Mouse (Mus musculus): ENCODE measurements around the gene AI837181.

DNA sequence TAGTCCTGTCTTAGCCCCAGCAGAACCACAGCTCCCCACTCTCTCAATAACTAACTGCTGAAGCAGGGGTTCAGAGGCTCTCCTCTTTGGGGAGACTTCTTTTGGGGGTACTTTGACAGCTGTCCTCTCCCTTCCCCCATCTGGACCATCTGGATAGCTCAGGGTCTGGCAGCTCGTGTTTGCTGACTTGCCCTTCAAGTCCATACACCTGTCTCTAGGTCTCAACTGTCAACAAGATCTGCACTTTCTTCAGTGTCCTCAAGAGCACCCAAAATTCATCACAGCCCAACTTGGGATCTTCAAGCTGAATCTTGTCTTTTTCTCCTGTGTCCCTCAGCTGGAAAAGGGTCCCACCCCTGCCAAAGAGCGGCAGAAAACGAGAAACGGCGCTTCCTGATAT is 3.2 kb upstream of the AI837181 start:
- TF ChIP-seq POLR2A (IDR thresholded peaks at IDR 0.05; ENCODE audit: insufficient read depth, low read depth, low read length) (no peak), EP300 (IDR thresholded peaks at IDR 0.05; ENCODE audit: insufficient read depth, low read depth, low read length) (no peak)
